Mouse (Mus musculus): ENCODE data around the gene Sar1b.
A peak's percentile ranks its signal among the peaks of the same experiment; 100 is the strongest.
"Not testable (repeated sequence)": the region's sequence is repeated elsewhere in the genome, so short reads cannot be mapped to it uniquely, and the experiment has no call there.

Sar1b gene

DNA sequence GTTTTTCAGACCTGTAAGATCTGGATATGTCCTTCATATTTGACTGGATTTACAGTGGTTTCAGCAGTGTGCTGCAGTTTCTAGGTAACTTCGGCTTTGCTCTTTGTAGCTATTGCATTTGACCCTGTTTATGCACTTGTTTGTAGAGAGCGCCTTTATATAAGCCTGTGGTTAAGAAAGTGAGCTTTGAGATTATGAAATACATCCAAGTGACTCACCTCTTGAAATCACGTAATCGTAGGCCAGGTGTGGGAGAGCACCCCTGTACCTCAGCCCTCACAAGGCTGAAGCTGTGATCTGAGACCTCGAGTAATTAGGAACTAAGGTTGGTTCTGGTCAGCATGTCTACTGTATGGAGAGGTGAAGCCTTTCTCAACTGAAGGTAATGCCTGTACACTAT lies 14.0 kb downstream of the Sar1b start:
- DNase-seq (ENCODE audit: extremely low spot score), result no peak

- DNase-seq (ENCODE audit: extremely low spot score), result no peak
Measured at GRCm38 (mm10) chr11:51780773-51781267, 17.3 kb downstream of the Sar1b start.

DNA sequence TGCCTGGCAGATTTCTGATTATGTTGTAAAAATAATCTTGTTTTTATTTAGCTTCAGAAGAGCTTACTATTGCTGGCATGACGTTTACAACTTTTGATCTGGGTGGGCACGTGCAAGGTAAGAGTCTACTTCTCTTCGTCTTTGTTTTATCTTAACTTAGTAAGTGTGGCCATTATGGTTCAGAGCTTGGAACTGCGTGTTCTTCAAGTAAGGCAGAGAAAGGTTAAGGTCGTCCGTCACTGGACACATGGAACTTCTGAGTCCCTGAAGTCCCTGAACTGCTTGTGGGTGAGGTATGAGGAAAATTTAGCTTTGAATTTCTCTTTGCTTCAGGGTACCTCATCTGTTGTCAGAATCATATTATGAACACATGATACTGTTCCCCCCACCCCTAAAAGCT lies 19.2 kb downstream of the Sar1b start:
- DNase-seq (ENCODE audit: extremely low spot score), result no peak

DNA sequence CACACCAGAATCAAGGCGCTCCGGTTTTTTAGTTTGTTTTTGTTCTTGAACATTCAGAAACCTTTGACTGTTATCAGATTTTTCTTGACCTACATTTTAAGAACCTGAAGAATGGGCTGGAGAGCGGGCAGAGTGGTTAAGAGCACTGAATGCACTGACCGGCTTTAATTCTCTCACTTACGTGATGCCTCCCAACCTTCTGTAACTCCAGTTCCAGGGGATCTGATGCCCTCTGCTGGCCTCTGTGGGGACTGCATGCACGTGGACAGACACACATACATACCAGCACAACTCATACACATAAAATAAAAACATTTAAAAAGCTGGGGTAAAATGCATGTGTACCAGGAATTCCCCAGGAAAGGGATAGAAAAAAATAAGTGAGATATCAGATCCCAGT lies 22.4 kb downstream of the Sar1b start:
- peak; percentile 39 for DNase-seq (ENCODE audit: extremely low spot score)

- DNase-seq (ENCODE audit: extremely low spot score), result not testable (repeated sequence)
Measured at GRCm38 (mm10) chr11:51789735-51790134, 26.2 kb downstream of the Sar1b start.

GRCm38 (mm10) chr11:51790662-51791061 lies 27.2 kb downstream of the Sar1b start:
- no peak for DNase-seq (ENCODE audit: extremely low spot score)

DNA sequence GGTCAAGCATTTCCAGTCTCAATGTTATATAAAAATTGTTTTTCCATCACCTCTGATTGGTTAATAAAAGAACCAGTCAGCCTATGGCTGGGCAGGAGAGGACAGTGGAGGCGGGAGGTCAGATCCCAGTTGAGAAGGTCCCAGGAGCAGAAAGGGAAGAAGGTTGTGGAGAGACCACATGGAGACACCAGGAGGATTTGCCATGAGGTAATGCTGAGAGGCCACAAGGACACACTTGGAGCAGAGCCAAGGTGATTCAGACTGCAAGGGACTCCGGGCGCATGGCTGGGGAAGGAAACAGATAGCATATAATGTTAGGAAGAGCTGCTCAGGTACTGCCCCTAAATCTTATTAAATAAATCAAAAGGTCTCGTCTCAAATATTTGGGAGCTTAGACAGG lies 32.8 kb downstream of the Sar1b start:
- no peak for DNase-seq (ENCODE audit: extremely low spot score)

DNA sequence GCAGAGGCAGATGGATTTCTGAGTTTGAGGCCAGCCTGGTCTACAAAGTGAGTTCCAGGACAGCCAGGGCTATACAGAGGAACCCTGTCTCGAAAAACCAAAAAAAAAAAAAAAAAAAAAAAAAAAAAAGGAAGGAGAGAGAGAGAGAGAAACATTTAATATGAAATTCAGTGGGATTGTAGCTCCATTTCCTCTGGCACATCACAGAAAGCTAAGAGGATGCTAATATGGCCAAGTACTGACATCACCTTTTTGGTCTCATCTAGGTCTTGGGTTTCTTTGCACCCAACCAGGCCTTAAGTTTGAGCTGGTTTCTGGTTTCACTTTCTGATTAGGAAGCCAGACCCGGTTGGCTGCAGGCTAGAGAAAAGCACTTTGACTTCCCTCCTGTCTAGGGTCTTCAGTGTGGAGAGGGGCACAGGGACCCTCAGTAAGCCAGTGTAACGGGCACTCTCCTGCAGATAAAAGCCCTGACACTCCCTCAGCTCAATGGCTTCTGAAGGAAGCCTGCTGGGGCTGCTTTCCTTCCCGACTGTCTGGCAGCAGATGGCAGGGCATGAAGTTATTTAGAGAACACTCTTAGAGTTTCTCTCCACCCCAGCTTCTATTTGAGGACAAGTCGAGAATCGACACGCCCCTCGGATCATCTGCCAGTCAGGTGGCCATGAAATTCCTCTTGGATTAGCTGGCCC lies 37.3 kb downstream of the Sar1b start:
- DNase-seq (ENCODE audit: extremely low spot score), result no peak

DNA sequence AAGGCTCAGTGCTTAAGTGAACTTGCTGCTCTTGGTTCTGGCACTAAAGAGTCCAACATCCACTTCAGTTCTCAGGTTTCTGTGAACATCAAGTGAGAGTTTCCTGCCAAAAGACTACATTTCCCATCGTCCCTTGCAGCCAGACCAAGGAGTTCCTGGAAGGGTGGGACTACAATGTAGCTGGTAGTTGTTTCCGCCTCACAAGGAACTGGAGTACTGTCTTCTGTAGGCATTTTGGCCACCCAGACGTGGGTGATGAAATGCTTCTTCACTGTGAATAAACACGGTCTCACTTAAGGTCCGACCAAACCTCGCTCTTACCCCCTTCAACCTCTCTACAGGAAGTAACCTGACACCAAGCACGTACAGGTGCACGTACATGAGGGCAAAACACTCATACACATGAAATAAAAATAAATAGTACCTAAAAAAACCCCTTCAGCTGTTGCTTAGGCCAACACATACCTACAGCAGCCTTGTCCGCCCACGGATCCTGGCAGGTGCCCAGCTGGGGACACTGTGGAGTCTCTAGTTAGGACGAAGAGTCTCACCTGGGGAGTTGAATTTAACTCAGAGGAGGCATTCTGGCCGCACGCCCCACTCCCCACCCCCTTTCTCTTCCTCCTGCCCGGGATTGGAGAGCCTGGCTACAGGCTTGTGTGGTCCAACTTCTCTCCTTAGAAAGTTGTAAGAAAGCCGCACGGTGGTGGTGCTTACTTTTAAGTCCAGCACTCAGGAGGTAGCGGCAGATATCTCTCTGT lies 41.9 kb downstream of the Sar1b start:
- DNase-seq (ENCODE audit: extremely low spot score), result peak; percentile 73

DNA sequence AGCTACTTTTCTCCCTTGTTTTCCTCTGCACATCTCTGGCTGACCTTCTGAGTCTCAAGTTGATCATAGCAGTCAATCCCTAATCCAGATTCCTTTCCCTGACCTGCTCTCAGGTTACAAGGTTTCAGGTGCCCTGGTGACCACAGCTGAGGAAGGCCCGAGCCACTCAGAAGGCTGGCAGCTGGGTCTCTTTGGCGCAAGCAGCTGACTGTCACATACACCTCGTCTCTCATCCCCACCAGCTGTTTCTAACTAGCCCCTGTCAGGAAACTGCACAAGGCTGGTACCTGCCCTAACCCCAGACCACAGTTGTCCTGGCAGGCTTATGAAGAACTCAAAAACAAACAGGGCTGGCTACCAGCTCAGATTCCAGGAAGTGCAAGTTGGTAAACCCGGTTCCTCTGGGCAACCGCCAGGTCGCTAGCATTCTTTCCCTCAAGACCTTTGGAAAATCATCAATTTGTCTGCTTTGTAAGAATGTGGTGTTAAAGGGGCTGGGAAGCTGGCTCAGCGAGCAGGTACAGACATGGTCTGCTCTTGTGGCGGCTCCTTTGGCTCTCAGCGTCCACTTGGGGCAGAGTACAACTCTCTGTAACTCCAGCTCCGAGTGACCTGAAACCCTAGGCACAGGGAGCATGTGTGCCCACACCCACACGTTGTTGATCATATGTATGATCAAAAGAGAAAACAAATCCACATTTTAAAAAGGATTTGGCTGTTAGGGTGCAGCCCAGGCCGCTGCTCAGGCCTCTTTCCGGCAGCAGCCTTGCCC lies 43.8 kb downstream of the Sar1b start:
- DNase-seq (ENCODE audit: extremely low spot score), result no peak

DNA sequence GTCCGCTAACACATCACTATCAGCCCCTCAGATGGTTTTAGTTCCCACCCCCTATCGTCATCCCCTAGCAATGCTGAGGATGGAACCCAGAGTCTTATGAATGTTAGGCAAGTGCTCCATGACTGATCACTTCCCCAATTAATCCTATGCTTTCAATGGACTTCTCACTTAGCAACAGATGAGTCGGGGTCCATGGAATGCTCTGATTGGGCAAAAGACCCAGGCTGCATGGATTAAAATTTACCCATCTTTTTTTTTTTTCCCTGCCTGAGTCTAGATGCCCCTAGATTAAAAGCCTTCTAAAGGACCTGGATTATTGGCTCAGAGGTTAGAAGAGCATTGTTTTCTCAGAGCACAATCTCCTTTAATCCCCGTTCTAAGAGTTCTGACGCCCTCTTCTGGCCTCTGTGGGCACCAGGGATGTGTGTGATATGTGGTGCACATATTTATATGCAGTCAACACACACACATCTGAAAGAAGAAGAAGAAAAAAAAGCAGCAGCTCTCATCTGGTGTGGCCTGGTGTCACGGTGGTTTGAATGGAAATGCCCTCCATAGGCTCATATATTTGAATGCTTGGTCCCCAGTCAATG lies 46.2 kb downstream of the Sar1b start:
- no peak for DNase-seq (ENCODE audit: extremely low spot score)

DNA sequence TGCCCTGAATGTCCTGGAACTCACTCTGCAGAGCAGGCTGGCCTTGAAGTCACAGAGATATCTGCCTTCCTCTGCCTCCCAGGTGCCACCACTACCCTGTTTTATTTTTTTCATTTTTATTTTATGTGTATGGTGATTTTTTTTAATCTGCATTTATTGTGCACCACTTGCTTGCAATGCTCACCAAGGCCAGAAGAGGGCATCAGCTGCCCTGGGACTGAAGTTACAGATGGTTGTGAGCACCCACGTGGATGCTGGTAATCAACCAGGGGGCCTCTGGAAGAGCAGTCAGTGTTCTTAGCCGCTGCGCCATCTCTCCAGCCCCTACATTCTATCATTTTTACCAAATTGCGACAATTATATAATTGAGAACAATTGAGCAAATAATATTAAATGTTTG lies 47.7 kb downstream of the Sar1b start:
- no peak for DNase-seq (ENCODE audit: extremely low spot score)

GRCm38 (mm10) chr11:51812022-51812546 lies 48.6 kb downstream of the Sar1b start:
- no peak for DNase-seq (ENCODE audit: extremely low spot score)

GRCm38 (mm10) chr11:51817756-51818155 lies 54.3 kb downstream of the Sar1b start:
- peak; percentile 82 for DNase-seq (ENCODE audit: extremely low spot score)

DNA sequence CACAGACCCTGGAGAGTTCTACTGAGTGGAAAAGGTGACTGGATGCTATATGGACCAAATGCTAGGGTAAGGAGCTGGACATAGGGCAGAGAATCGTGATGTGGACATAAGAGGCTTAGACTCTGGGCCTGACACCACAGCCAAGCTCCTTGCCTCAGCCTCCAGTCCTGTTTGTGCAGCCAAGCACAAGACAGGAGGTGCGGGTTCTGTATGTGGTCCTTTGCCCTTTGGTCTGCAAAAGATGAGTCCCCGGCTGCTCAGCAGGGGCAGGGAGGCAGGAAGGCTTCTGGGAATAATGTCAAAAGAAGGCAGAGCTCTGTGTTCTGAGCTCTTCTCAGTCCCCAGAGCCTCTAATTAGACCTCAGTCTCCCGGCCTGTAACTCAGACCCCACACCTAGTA lies 55.4 kb downstream of the Sar1b start:
- no peak for DNase-seq (ENCODE audit: extremely low spot score)

GRCm38 (mm10) chr11:51819964-51820363 lies 56.5 kb downstream of the Sar1b start:
- DNase-seq (ENCODE audit: extremely low spot score), result no peak

DNA sequence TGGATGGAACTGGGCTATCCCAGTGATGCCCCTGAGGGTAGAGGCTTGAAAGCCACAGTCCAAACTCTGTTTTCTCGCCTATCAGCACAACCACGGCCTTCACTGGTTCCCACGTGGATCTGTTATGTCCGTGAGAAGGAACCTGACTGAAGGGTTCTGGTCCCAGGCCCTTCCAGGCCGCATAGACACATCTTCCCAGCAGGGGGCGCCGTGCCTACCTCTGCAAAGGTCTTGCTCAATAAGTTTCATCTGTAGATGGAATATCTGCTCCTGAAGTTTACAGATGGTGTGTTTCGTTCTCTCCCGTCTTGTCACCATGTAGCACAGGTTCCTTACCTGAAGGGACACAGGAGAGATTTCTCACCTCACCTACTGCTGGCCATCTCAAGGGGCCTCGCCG lies 57.4 kb downstream of the Sar1b start:
- peak; percentile 65 for DNase-seq (ENCODE audit: extremely low spot score)

- DNase-seq (ENCODE audit: extremely low spot score), result no peak
Measured at GRCm38 (mm10) chr11:51822736-51823135, 59.2 kb downstream of the Sar1b start.

- no peak for DNase-seq (ENCODE audit: extremely low spot score)
Measured at GRCm38 (mm10) chr11:51823271-51823670, 59.8 kb downstream of the Sar1b start.

- no peak for DNase-seq (ENCODE audit: extremely low spot score)
Measured at GRCm38 (mm10) chr11:51823963-51824753, 60.7 kb downstream of the Sar1b start.

DNA sequence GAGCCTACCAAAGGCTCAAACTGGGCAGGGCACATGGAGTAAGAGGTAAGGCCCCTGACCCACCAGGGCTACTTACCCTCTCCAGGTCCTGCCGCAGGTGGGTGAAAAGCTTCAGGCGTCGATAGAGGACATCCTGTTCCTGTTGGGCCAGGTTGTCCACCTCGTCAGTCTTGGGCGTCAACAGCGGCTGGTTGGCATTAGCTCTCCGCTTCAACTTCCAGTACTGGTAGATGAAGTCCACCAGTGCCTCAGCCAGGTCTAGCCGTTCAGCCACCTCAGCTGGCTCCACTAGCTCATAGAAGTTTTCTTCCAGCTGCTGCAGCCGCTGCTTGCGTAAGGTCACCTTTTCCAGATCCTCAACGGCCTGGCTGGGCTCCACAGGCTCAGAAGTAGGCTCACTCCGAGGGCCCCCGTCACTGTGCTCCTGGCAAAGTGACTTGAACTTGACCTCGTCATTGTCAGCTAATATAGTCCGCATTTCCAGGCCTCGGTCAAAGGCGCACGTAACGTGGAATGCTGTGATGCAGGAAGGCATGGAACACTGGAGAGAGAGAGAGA lies 61.5 kb downstream of the Sar1b start:
- no peak for DNase-seq (ENCODE audit: extremely low spot score)

All from embryo, embryonic 9.5 days (tissue).